Mouse (Mus musculus) right cerebral cortex, postnatal 36 days (tissue): ENCODE data around the gene Ttc8.

Source experiments
- DNase-seq, 2 experiments: peaks; one replicate each; pipeline ENCODE4 v3.0.0; 2022; ENCODE audit warnings: low spot score in 2 of 2, mixed read lengths in 1 of 2

Ttc8 gene

DNA sequence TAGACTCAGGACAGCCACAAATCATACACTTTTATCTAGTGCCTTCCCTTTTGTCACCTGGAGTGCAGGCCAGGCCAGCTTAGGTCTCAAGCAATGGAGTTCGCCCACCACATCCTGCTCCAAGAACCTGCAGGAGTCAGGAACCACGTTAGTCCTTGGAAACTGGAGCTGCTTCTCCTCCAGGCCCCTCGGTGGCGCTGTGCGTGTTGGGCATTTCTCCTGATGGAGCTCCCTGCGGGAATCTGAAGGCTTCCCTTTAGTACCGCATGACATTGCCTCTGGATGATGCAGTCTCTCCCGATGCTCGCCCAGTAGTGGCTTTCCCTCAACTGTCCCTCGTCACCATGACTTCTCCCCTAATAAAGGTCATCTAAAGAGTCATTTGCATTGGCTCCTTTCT lies 53.1 kb downstream of the Ttc8 start:
- no peak for DNase-seq

GRCm38 (mm10) chr12:98974157-98974804 lies 53.9 kb downstream of the Ttc8 start:
- DNase-seq, result no peak

GRCm38 (mm10) chr12:98981081-98981480 lies 60.7 kb downstream of the Ttc8 start:
- no peak for DNase-seq

DNA sequence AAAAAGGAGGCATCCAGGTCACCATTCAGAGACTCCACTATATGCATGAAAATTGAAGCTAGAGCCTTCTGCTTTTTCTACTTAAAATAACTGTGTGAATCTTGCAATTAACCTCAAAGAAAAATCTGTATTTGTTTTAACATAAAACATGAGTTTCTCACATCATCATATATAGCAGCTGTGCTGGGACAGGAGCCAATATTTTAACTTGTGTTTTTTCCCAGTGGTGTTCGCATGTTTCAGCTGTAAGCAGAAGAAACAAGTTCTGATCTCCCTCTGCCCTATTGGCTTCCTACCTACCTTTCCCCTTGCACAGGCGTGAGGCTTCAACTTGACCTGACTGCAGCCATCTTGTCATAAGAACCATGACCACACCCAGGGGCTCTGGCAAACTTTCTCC lies 64.4 kb downstream of the Ttc8 start:
- DNase-seq, result no peak

GRCm38 (mm10) chr12:98991076-98991829 lies 70.9 kb downstream of the Ttc8 start:
- DNase-seq, result no peak

DNA sequence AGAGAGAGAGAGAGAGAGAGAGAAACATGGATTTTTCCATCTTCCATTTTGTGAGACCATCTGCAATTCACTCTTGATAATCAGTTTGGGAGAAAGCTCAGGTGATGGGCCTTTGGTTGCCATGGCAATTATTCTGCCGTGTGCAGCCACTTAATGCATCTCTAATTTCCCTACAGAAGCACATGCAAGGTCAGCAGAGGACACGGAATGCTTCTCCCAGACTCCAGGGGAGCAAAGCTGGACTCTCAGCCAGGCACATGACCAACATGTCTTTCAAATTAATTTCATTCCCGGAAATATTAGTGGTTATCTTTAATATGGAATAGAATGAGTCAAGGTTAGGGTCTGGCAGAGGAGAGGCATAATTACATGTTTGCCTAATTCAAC lies 71.4 kb downstream of the Ttc8 start:
- no peak for DNase-seq

DNA sequence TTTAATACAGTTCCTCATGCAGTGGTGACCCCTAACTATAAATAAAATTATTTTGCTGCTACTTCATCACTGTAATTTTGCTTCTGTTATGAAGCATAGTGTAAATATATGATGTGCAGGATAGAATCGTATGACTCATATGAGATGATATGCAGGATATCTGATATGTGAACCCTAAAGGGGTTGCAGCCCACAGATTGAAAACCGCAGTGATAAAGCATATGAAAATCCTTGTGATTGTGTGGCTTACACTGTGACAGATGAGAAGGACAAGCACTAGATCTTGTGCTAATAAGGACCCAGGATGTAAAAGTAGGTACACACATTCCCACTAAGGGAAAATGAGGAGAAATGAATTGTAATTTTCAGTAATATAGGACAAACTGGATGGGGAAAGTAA lies 73.4 kb downstream of the Ttc8 start:
- DNase-seq, result no peak

DNA sequence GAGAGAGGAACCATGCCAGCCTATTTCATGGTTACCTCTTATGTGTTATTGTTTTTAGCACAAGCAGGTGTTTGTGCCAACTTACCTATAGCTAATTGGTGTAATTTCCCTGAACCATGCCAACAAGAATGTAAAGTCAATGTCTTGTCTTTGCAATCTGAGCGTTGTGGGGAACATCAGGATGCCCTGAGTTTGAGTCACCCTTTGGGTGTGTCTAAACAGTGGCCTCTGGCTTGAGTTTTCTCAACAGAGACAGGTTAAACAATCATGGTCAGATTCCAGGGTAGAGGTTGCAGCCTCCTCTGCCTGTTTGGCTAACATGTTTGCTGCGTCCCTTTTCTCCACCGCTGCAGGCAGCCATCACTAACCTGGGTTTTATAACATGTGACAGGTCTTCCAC lies 74.0 kb downstream of the Ttc8 start:
- no peak for DNase-seq

- DNase-seq, result no peak
Observed at GRCm38 (mm10) chr12:98995881-98996280, 75.5 kb downstream of the Ttc8 start.

DNA sequence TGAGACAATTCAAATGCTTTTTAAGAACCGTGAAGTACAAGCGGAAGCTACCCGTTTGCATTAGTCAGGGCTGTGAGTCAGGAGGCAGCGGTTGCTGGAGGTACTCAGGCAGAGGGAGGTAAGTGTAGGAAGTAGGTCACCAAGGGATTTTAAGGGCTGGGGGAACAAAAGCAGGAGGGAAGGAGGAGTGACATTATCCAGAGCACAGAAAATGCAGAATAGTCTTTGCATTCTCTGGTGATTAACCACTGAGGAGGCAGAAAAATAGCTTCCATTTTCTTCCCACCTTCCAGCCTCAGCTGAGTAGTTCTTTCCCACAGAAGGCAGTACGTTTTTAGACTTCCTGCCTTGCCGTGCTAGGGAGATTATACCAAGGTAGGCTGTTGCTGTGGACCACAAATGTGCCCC lies 76.2 kb downstream of the Ttc8 start:
- DNase-seq, result peak; percentile 45 to 63

GRCm38 (mm10) chr12:98997046-98997445 lies 76.7 kb downstream of the Ttc8 start:
- no peak for DNase-seq

DNA sequence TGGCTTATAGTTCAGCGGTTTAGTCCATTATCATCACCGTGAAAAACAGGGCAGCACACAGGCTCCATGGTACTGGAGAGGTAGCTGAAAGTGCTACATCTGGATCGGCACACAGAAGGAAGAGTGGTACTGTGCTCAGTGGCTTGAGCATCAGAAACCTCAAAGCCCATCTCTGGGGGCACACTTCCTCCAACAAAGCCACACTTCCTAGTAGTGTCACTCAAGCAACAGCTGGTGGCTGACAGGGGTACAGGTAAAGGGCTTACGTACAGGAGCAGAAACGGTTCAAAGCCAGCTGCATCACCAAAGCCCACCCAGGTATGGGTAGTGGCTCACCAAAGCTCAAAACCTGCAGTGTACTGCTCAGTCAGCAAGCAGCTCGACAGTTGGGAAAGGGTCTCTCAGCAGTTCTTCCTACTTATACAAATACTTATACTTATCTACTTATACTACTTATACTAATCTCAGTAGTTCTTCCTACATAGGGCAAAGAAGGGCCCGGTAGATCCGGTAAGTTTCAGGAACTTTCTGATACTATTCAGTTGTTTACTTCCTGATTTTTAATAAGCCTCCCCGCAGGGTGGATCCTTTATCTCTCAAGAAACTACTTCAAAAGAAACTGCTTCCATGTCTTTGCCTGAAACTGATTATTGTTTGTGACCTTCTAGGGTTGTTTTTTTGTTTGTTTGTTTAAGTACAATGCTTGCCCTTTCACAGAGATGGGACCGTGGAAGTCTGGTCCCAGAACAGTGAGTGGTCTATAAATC lies 78.5 kb downstream of the Ttc8 start:
- DNase-seq, result no peak

GRCm38 (mm10) chr12:99000310-99000709 lies 79.9 kb downstream of the Ttc8 start:
- no peak for DNase-seq

DNA sequence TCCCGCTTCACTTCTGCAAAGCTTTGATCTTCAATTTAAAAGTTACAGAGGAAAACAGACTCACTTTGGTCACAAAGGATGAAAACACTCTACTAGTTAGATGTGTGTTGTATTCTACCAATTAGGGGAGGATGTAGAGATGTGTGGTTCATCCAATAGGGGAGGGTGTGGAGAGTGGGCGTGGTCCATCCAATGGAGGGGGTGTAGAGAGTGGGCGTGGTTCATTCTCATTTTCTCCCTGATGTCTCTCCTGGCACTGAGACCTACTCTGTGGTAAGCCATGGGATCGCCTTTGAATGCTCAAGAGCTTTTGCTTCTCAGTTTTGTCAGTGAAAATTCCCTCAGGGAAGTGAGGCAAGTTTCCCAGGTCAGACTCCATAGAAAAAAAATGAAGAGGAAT lies 82.7 kb downstream of the Ttc8 start:
- DNase-seq, result no peak

DNA sequence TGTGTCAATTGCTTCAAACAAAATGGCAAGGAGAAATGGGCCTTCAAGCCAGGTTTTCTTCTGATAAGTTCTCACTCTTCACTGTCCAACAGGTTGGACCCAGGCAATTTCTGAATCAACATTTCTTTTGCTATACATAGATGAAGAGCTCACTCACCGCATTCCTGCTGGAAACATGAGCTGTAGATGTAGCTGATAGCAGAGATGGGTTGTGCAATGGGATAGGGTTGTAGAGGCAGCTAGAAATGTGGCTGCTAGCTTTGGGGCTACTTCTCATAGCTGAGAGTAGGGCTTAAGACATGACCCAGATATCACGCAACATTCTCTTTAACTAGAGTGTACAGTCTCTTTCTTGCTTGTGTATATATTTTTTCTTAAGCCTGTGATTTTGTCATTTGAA lies 84.4 kb downstream of the Ttc8 start:
- DNase-seq, result no peak

DNA sequence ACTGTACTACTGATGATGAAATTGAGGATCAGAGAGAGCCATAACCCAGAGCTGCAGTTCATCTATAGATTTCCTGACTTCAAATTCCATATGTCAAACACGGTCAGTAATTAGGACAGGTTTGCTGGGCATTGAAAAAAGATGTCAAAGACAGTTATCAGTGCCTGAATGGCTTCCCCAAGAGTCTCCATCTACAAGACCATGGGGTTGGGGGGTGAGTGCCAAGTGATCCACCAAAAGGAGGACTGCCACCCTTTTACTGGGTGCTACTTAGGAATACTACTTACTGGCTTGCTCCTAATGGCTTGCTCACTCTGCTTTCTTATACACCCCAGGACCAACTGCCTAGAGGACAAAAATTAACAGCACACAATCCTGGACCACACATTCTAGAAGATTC lies 88.4 kb downstream of the Ttc8 start:
- DNase-seq, result no peak

- DNase-seq, result no peak
Observed at GRCm38 (mm10) chr12:99009430-99009829, 89.1 kb downstream of the Ttc8 start.

DNA sequence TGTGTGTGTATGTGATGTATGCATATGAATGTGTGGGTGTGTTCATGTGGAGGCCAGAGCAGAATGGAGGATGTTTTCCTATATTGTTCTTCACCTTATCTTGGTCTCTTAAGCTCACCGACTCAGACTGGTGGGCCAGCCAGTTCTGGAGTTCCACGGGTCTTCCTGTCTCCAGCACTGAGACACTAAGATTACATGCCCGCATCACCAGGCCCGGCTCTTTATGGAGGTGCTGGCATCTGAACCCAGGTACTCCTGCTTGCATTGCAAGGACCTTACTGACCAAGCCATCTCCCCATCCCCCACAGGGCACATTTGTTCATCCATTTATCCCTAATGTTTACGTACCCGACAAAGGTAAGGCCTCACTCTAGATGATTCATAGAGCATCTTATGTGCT lies 89.7 kb downstream of the Ttc8 start:
- DNase-seq, result no peak

GRCm38 (mm10) chr12:99011161-99011861 lies 90.9 kb downstream of the Ttc8 start:
- DNase-seq, result no peak

DNA sequence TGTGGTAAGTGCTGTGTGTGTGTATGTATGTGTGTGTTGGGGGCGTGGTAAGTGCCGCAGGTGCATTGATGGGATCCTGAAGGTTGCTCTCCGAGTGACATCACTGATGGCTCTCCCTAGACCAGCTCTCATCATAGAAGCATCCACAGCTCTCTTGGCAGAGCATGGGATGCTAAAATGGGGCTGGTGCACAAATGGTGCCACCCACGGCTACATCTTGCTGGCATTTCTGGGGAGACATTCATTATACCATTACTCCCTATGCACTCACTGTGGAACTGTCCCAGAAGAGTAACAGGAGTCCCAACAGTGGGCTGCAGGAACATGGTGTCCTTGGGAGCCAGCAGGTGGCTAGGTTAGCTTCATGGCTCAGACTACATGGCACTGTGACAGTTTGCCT lies 95.5 kb downstream of the Ttc8 start:
- peak; percentile 60 to 76 for DNase-seq

- no peak for DNase-seq
Observed at GRCm38 (mm10) chr12:99024430-99024960, 104.1 kb downstream of the Ttc8 start.

GRCm38 (mm10) chr12:99026291-99026690 lies 105.9 kb downstream of the Ttc8 start:
- DNase-seq, result no peak
